In genomic region chr11:54917461-54917860, GRCm38 (mm10) we compare ENCODE assay signal across 26 mouse cellular contexts. TPM values are rescaled to one million over a fixed set of nuclear protein-coding genes. Genes with fewer than 3 reads are reported as not detected.
"Had no signal": no experiment of that assay in that cellular context is flagged by ENCODE, and none has a peak within 500 bp of the region (broad histone marks: within the 10 kb centered on the region; RNA-seq: fewer than 3 reads in every experiment).

No protein-coding gene starts in this region.

- H3K9me3 ChIP-seq: embryonic facial prominence, embryonic 10.5 days; embryonic facial prominence, embryonic 12.5 days; embryonic facial prominence, embryonic 13.5 days; embryonic facial prominence, embryonic 15.5 days; forebrain, embryonic 10.5 days; forebrain, embryonic 12.5 days; forebrain, embryonic 13.5 days; forebrain, embryonic 15.5 days had no signal

- H3K4me2 ChIP-seq: embryonic facial prominence, embryonic 12.5 days; embryonic facial prominence, embryonic 13.5 days; embryonic facial prominence, embryonic 15.5 days; forebrain, embryonic 12.5 days; forebrain, embryonic 13.5 days; forebrain, embryonic 15.5 days had no signal

- H3K27ac ChIP-seq: embryonic facial prominence, embryonic 10.5 days; embryonic facial prominence, embryonic 12.5 days; embryonic facial prominence, embryonic 13.5 days; embryonic facial prominence, embryonic 15.5 days; forebrain, embryonic 10.5 days; forebrain, embryonic 12.5 days; forebrain, embryonic 13.5 days; forebrain, embryonic 15.5 days; gastrocnemius, adult 2 months; heart, adult 2 months had no signal

- ATAC-seq: forebrain, embryonic 13.5 days; forebrain, embryonic 14.5 days; forebrain, embryonic 15.5 days; forebrain, embryonic 16.5 days; forebrain, postnatal 0 days had no signal

- H3K27me3 ChIP-seq: embryonic facial prominence, embryonic 12.5 days; embryonic facial prominence, embryonic 13.5 days; embryonic facial prominence, embryonic 15.5 days; forebrain, embryonic 12.5 days; forebrain, embryonic 13.5 days; forebrain, embryonic 15.5 days had no signal

- H3K4me3 ChIP-seq: embryonic facial prominence, embryonic 10.5 days; embryonic facial prominence, embryonic 12.5 days; embryonic facial prominence, embryonic 13.5 days; embryonic facial prominence, embryonic 15.5 days; erythroblast, embryonic 14.5 days; forebrain, embryonic 10.5 days; forebrain, embryonic 12.5 days; forebrain, embryonic 13.5 days; forebrain, embryonic 15.5 days; gastrocnemius, adult 2 months; heart, adult 2 months had no signal

- H3K9ac ChIP-seq: embryonic facial prominence, embryonic 12.5 days; embryonic facial prominence, embryonic 13.5 days; embryonic facial prominence, embryonic 15.5 days; forebrain, embryonic 12.5 days; forebrain, embryonic 13.5 days; forebrain, embryonic 15.5 days; forebrain, postnatal 0 days had no signal

- H3K4me1 ChIP-seq: embryonic facial prominence, embryonic 12.5 days; embryonic facial prominence, embryonic 13.5 days; forebrain, embryonic 12.5 days; forebrain, embryonic 13.5 days; forebrain, embryonic 15.5 days had no signal

- DNase-seq: cerebellum, adult 9-10 months; cerebellum, adult 9-11 months; cerebellum, postnatal 10 days; cerebellum, postnatal 14 days; cerebellum, postnatal 25 days; cerebellum, postnatal 36 days; embryo, embryonic 11 days; forebrain, postnatal 0 days; gastrocnemius, postnatal 10 days; gastrocnemius, postnatal 14 days; gastrocnemius, postnatal 25 days; gastrocnemius, postnatal 36 days; heart, adult 18-20 months; heart, adult 2 months had no signal

RNA-seq across cellular contexts. Expression of gene Lyrm7, which starts 56.7 kb away (rescaled TPM):
- polyA plus RNA-seq: erythroblast, embryonic 14.5 days had no signal
